Mouse (Mus musculus) T-helper 2 cell (primary cell): ENCODE measurements around the gene Txndc9.
"Not testable (repeated sequence)": the region's sequence is repeated elsewhere in the genome, so short reads cannot be mapped to it uniquely, and the experiment has no call there.

Experiments
- in situ Hi-C: fragments of 300-600 bp; cut with MboI, MseI; formaldehyde crosslinking; loops from one replicate; pipeline ENCODE4 v1.15.1; 2025; ENCODE audit warnings: high pct_unique_total_duplicates

Gene Txndc9

GRCm38 (mm10) chr1:37976666-37977065 is 21.0 kb downstream of the Txndc9 start:
- in situ Hi-C loops: not testable (repeated sequence)

- in situ Hi-C loops: no loop called here
Measured at GRCm38 (mm10) chr1:37971520-37971919, 26.2 kb downstream of the Txndc9 start.

- in situ Hi-C loops: no loop called here
Measured at GRCm38 (mm10) chr1:37968746-37969145, 28.9 kb downstream of the Txndc9 start.

- in situ Hi-C loops: no loop called here
Measured at GRCm38 (mm10) chr1:37965571-37965970, 32.1 kb downstream of the Txndc9 start.

GRCm38 (mm10) chr1:37959486-37959885 is 38.2 kb downstream of the Txndc9 start:
- in situ Hi-C loops: no loop called here

- in situ Hi-C loops: no loop called here
Measured at GRCm38 (mm10) chr1:37958516-37958915, 39.2 kb downstream of the Txndc9 start.

GRCm38 (mm10) chr1:37957659-37958058 is 40.0 kb downstream of the Txndc9 start, which contains the start of gene Lyg1:
Gene Lyg1, minus strand, starts transcription at chr1:37957759.
- in situ Hi-C loops: no loop called here

- in situ Hi-C loops: no loop called here
Measured at GRCm38 (mm10) chr1:37956690-37957431, 40.8 kb downstream of the Txndc9 start.

- in situ Hi-C loops: no loop called here
Measured at GRCm38 (mm10) chr1:37955251-37955650, 42.4 kb downstream of the Txndc9 start.

GRCm38 (mm10) chr1:37954786-37955185 is 42.9 kb downstream of the Txndc9 start:
- in situ Hi-C loops: no loop called here

GRCm38 (mm10) chr1:37948906-37949305 is 48.8 kb downstream of the Txndc9 start:
- in situ Hi-C loops: no loop called here
